Mouse (Mus musculus) kidney, adult 10 weeks (tissue): ENCODE measurements around the gene Bbs5. TPM values are rescaled to one million over a fixed set of nuclear protein-coding genes. Genes with fewer than 3 reads are reported as not detected.

Source experiments
- polyA plus RNA-seq: library from polyadenylated mRNA; stranded (reverse); fragments of 350-450 nt; fragmentation: Illumina TruSeq; extraction: RNeasy Lipid Tissue Mini Kit (QIAGEN cat#74804); gene quantifications from one replicate; pipeline ENCODE4 v1.2.3, GENCODE M21; 2014; ENCODE audit warnings: low read depth, low replicate concordance

Bbs5 gene
- polyA plus RNA-seq, result 27.0 TPM

GRCm38 (mm10) chr2:69646726-69647490 lies at the start of gene Bbs5:
Gene Bbs5, plus strand, starts transcription at chr2:69647171.

DNA sequence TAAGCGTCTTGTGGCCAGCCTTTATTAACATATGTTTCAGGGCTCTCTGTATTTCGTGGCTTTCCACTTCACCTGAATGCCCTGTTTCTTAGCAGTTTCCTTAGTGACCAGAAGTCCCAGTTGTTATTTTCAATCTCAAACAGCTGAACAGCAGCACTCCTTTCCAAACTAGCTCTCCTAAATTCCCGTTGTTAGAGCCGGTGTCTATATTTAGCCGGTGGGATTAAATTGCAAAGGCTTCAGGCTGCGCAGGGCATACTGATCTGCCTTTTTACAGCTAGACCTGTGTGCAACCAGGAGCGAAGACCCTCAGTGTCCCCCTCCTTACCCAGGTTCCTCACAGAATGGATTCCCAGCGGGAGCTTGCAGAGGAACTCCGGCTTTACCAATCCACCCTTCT lies 22.9 kb downstream of the Bbs5 start, which contains the start of gene Klhl41:
Klhl41 (plus strand) TSS at position 268 of the 400 bp plus-strand sequence.

DNA sequence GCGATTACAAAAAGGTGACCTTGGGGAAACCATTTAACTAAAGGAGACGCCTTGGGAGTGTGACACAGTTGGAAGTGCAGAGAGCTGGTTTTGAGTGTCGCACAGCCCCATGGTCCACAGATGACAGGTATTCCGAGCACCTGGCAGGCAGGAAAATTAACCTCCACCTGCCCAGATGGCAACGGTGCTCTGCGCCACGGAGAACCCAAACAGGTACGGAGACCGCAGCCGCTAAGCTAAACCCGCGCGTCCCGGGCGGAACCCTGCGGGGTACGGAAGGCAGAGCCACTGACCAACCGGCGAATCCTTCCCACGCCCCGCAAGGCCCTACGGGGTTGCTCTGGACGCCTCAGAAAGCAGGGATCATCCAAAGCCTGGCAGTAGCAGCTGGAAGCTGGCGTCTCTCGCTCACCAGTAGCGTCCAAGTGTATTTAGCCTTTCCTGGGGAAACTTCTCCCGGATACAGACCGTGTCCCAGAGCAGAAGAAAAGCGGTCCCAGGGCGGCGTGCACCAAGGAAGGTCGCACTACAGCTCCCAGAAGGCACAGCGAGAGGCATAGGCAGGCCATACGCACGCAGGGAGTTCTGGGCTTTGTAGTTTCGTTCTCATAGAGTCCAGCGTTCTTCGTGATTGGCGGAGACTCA lies 66.1 kb downstream of the Bbs5 start, which contains the start of gene Fastkd1:
Fastkd1 (minus strand) TSS at position 536 of the 645 bp plus-strand sequence.

Other genes with a start within 250 kb of the Bbs5 start
- 458 TPM for gene Lrp2, start 61.1 kb upstream of the Bbs5 start, polyA plus RNA-seq
- 0.40 TPM for gene Klhl41, start 22.9 kb downstream of the Bbs5 start, polyA plus RNA-seq
- gene Fastkd1, start 66.3 kb downstream of the Bbs5 start, polyA plus RNA-seq, result 59.7 TPM
- gene Ppig, start 75.4 kb downstream of the Bbs5 start, polyA plus RNA-seq, result 161 TPM
- gene Ccdc173, start 142.4 kb downstream of the Bbs5 start, polyA plus RNA-seq, result 9.6 TPM
- gene Phospho2, start 142.5 kb downstream of the Bbs5 start, polyA plus RNA-seq, result 66.9 TPM
- gene Klhl23, start 174.8 kb downstream of the Bbs5 start, polyA plus RNA-seq, result 4.0 TPM
- 479 TPM for gene Ssb, start 214.4 kb downstream of the Bbs5 start, polyA plus RNA-seq
- gene Mettl5, start 238.4 kb downstream of the Bbs5 start, polyA plus RNA-seq, result 73.0 TPM